Mouse (Mus musculus): ENCODE measurements around the gene Lrp11. TPM values are rescaled to one million over a fixed set of nuclear protein-coding genes. Genes with fewer than 3 reads are reported as not detected.
A peak's percentile ranks its signal among the peaks of the same experiment; 100 is the strongest.

Lrp11 gene
- polyA plus RNA-seq, 1 experiment from 2014 or later: 37.6 TPM

DNA sequence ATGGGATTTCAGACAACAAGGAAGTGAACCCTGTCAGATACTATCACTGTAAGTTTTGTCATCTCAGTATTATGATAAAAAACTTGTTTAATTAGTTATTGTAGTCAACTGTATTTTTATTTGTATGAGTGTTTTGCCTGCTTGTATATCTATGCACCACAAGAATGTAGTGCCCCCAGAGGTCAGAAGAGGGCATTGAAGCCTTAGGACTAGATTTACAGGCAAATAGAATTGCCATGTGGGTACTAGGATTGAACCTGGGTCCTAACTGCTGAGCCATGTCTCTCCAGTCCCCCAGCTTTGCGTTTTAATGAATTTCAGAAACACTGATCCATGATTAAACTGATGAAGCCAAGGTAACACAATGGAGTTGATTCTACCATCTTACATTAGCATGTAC lies 84.1 kb downstream of the Lrp11 start:
- H3K36me3 ChIP-seq (ENCODE audit: control insufficient read depth, insufficient read depth, low read length): peaks cover 15% of the 10 kb centered on the region; the same call in 1 of the 2 replicates
- 72% methylated on average over 1 of the region's 1 CpGs for WGBS

More for the DNA sequence above, 84.1 kb downstream of the Lrp11 start:
- peaks cover 5% of the 10 kb centered on the region for H3K4me1 ChIP-seq (ENCODE audit: control insufficient read depth, insufficient read depth, low read length)
- H3K27ac ChIP-seq (ENCODE audit: low read length): no peak overlapping the region
- H3K27me3 ChIP-seq (ENCODE audit: control insufficient read depth, insufficient read depth, low read depth, low read length): no peaks in the 10 kb centered on the region
- H3K9me3 ChIP-seq (replicated peaks; ENCODE audit: control insufficient read depth, low read length, poor library complexity, severe bottlenecking): no peaks in the 10 kb centered on the region
- peak; percentile 52; the same call in 1 of the 2 replicates for ATAC-seq
- no peak overlapping the region for H3K4me3 ChIP-seq (ENCODE audit: low read depth, low read length)
- no peak overlapping the region for H3K4me2 ChIP-seq (ENCODE audit: low read length)
- no peak overlapping the region for H3K9ac ChIP-seq (ENCODE audit: low read depth, low read length)

Other genes starting within 250 kb of the Lrp11 start
- gene Ulbp1, start 116.2 kb upstream of the Lrp11 start, polyA plus RNA-seq (2015; fragmentation: Nextera tagmentation; extraction: Ambion mirVana): 0.57 and 0.78 TPM in 2 replicates
- gene Nup43, start 77.7 kb downstream of the Lrp11 start, polyA plus RNA-seq (2015; fragmentation: Nextera tagmentation; extraction: Ambion mirVana): 26.8 and 33.1 TPM in 2 replicates
- 164 and 177 TPM in 2 replicates for gene Pcmt1, start 91.3 kb downstream of the Lrp11 start, polyA plus RNA-seq (2015; fragmentation: Nextera tagmentation; extraction: Ambion mirVana)
- gene Lats1, start 91.4 kb downstream of the Lrp11 start, polyA plus RNA-seq (2015; fragmentation: Nextera tagmentation; extraction: Ambion mirVana): 10.6 and 11.5 TPM in 2 replicates
- 25.3 and 28.9 TPM in 2 replicates for gene Katna1, start 136.2 kb downstream of the Lrp11 start, polyA plus RNA-seq (2015; fragmentation: Nextera tagmentation; extraction: Ambion mirVana)
- 48.1 and 49.5 TPM in 2 replicates for gene Ginm1, start 203.0 kb downstream of the Lrp11 start, polyA plus RNA-seq (2015; fragmentation: Nextera tagmentation; extraction: Ambion mirVana)
- 51.9 and 55.7 TPM in 2 replicates for gene Ppil4, start 203.1 kb downstream of the Lrp11 start, polyA plus RNA-seq (2015; fragmentation: Nextera tagmentation; extraction: Ambion mirVana)
- 0.16 and 0.25 TPM in 2 replicates for gene Zc3h12d, start 242.7 kb downstream of the Lrp11 start, polyA plus RNA-seq (2015; fragmentation: Nextera tagmentation; extraction: Ambion mirVana)